Mouse (Mus musculus) MEL (cell line): ENCODE data around the gene Gramd4. TPM values are rescaled to one million over a fixed set of nuclear protein-coding genes. Genes with fewer than 3 reads are reported as not detected.

Source experiments
- DNase-seq: peaks from one replicate; pipeline ENCODE4 v3.0.0; 2011; ENCODE audit warnings: low read depth, low spot score
- H3K27ac ChIP-seq: 2 replicates; pipeline ENCODE4 v1.5.1; 2012; ENCODE audit warnings: low read depth, mild to moderate bottlenecking, control low read depth, low read length, moderate library complexity; ENCODE audit not compliant: control insufficient read depth
- H3K27me3 ChIP-seq, 2 experiments: fragments of 150-350 bp in 1 of 2; sonication (generic) in 1 of 2; 2 replicates each; pipeline ENCODE4 v1.6.1; 2012; ENCODE audit warnings: low read length in 2 of 2, mild to moderate bottlenecking in 2 of 2, improper control_type of control experiment in 1 of 2, moderate library complexity in 1 of 2; ENCODE audit not compliant: insufficient read depth in 2 of 2, control insufficient read depth in 1 of 2
- H3K36me3 ChIP-seq, 2 experiments: 2 replicates each; pipeline ENCODE4 v1.6.1; 2012 to 2014; ENCODE audit warnings: low read length in 2 of 2, improper control_type of control experiment in 1 of 2, inconsistent platforms in 1 of 2, mild to moderate bottlenecking in 1 of 2; ENCODE audit not compliant: insufficient read depth in 2 of 2, control insufficient read depth in 1 of 2
- H3K4me1 ChIP-seq, 2 experiments: fragments of 150-350 bp in 1 of 2; sonication (generic) in 1 of 2; 2 replicates each; pipeline ENCODE4 v1.6.1; 2012; ENCODE audit warnings: low read length in 2 of 2, improper control_type of control experiment in 1 of 2, mild to moderate bottlenecking in 1 of 2; ENCODE audit not compliant: insufficient read depth in 2 of 2, control insufficient read depth in 1 of 2
- H3K4me3 ChIP-seq, 2 experiments: fragments of 150-350 bp in 1 of 2; sonication (generic) in 1 of 2; 2 replicates each; pipeline ENCODE4 v1.5.1; 2012; ENCODE audit warnings: low read depth in 2 of 2, low read length in 2 of 2, mild to moderate bottlenecking in 2 of 2, moderate library complexity in 2 of 2, control low read depth in 1 of 2, improper control_type of control experiment in 1 of 2; ENCODE audit not compliant: control insufficient read depth in 1 of 2, insufficient read depth in 1 of 2
- H3K79me2 ChIP-seq: 2 replicates; pipeline ENCODE4 v1.6.1; 2012; ENCODE audit warnings: mild to moderate bottlenecking, low read length, moderate library complexity; ENCODE audit not compliant: control insufficient read depth, poor library complexity, insufficient read depth
- H3K9ac ChIP-seq: 2 replicates; pipeline ENCODE4 v1.6.1; 2012; ENCODE audit warnings: low read depth, mild to moderate bottlenecking, control low read depth, low read length, moderate library complexity; ENCODE audit not compliant: control insufficient read depth, poor library complexity, severe bottlenecking
- H3K9me3 ChIP-seq: fragments of 150-350 bp; sonication (generic); replicated peaks from 2 replicates; pipeline ENCODE4 v1.6.1; 2012; ENCODE audit warnings: mild to moderate bottlenecking, low read length, improper control_type of control experiment, moderate library complexity; ENCODE audit not compliant: insufficient read depth
- BHLHE40 ChIP-seq: IDR thresholded peaks from 2 replicates; pipeline ENCODE4 v1.6.1; 2012; ENCODE audit warnings: low read depth, mild to moderate bottlenecking, inconsistent platforms, low read length, improper control_type of control experiment, borderline replicate concordance
- CHD2 ChIP-seq: IDR thresholded peaks from 2 replicates; pipeline ENCODE4 v1.6.1; 2011; ENCODE audit warnings: low read length, improper control_type of control experiment
- CTCF ChIP-seq, 3 experiments: IDR thresholded peaks in 2 of 3; conservative IDR thresholded peaks in 1 of 3; 2 replicates each; pipeline ENCODE4 v1.5.1; 2011 to 2012; ENCODE audit warnings: low read length in 3 of 3, low read depth in 2 of 3, mild to moderate bottlenecking in 2 of 3, improper control_type of control experiment in 1 of 3, inconsistent platforms in 1 of 3, mixed read lengths in 1 of 3, moderate library complexity in 1 of 3; ENCODE audit not compliant: control insufficient read depth in 1 of 3, insufficient read depth in 1 of 3, poor library complexity in 1 of 3, severe bottlenecking in 1 of 3
- E2F4 ChIP-seq: IDR thresholded peaks from 2 replicates; pipeline ENCODE4 v1.6.1; 2011; ENCODE audit warnings: low read depth, low read length, improper control_type of control experiment, borderline replicate concordance
- ELF1 ChIP-seq: IDR thresholded peaks from 2 replicates; pipeline ENCODE4 v1.6.1; 2014; ENCODE audit warnings: low read depth, mild to moderate bottlenecking, inconsistent platforms, low read length, improper control_type of control experiment, moderate library complexity
- EP300 ChIP-seq, 2 experiments: IDR thresholded peaks; 2 replicates each; pipeline ENCODE4 v1.6.1; 2011; ENCODE audit warnings: improper control_type of control experiment in 2 of 2, low read length in 2 of 2, low read depth in 1 of 2, mild to moderate bottlenecking in 1 of 2
- ETS1 ChIP-seq: IDR thresholded peaks from 2 replicates; pipeline ENCODE4 v1.6.1; 2012; ENCODE audit warnings: low read depth, mild to moderate bottlenecking, inconsistent platforms, low read length, improper control_type of control experiment, moderate library complexity
- GABPA ChIP-seq: IDR thresholded peaks from 2 replicates; pipeline ENCODE4 v1.6.1; 2012; ENCODE audit warnings: low read depth, mild to moderate bottlenecking, inconsistent platforms, low read length, improper control_type of control experiment, moderate library complexity
- GATA1 ChIP-seq: IDR thresholded peaks from 2 replicates; pipeline ENCODE4 v1.6.1; 2011; ENCODE audit warnings: low read depth, low read length, improper control_type of control experiment
- KAT2A ChIP-seq: conservative IDR thresholded peaks from 2 replicates; pipeline ENCODE4 v1.6.1; 2012; ENCODE audit warnings: low read depth, low read length, improper control_type of control experiment, inconsistent platforms
- MAFK ChIP-seq: IDR thresholded peaks from 2 replicates; pipeline ENCODE4 v1.6.1; 2011; ENCODE audit warnings: low read depth, mild to moderate bottlenecking, low read length, improper control_type of control experiment, borderline replicate concordance
- MAX ChIP-seq: IDR thresholded peaks from 2 replicates; pipeline ENCODE4 v1.6.1; 2011; ENCODE audit warnings: low read length, improper control_type of control experiment
- MAZ ChIP-seq: IDR thresholded peaks from 2 replicates; pipeline ENCODE4 v1.6.1; 2012; ENCODE audit warnings: low read depth, mild to moderate bottlenecking, inconsistent platforms, low read length, improper control_type of control experiment
- MEF2A ChIP-seq: IDR thresholded peaks from 2 replicates; pipeline ENCODE4 v1.6.1; 2014; ENCODE audit warnings: low read depth, mild to moderate bottlenecking, inconsistent platforms, low read length, improper control_type of control experiment; ENCODE audit not compliant: poor library complexity, insufficient replicate concordance, severe bottlenecking; ENCODE audit errors: extremely low read depth
- MXI1 ChIP-seq: IDR thresholded peaks from 2 replicates; pipeline ENCODE4 v1.6.1; 2011; ENCODE audit warnings: mild to moderate bottlenecking, low read depth, low read length, improper control_type of control experiment
- MYB ChIP-seq: IDR thresholded peaks from 2 replicates; pipeline ENCODE4 v1.6.1; 2011; ENCODE audit warnings: mild to moderate bottlenecking, low read depth, low read length, improper control_type of control experiment
- MYC ChIP-seq: IDR thresholded peaks from 2 replicates; pipeline ENCODE4 v1.6.1; 2011; ENCODE audit warnings: low read depth, mild to moderate bottlenecking, low read length, improper control_type of control experiment, moderate library complexity
- NELFE ChIP-seq: IDR thresholded peaks from 2 replicates; pipeline ENCODE4 v1.6.1; 2011; ENCODE audit warnings: low read depth, low read length, improper control_type of control experiment
- POLR2A ChIP-seq, 2 experiments: IDR thresholded peaks; 2 replicates each; pipeline ENCODE4 v1.6.1; 2011 to 2012; ENCODE audit warnings: low read length in 2 of 2, mild to moderate bottlenecking in 2 of 2, control low read depth in 1 of 2, improper control_type of control experiment in 1 of 2, low read depth in 1 of 2, moderate library complexity in 1 of 2; ENCODE audit not compliant: control insufficient read depth in 1 of 2, insufficient read depth in 1 of 2, poor library complexity in 1 of 2
- POLR2AphosphoS5 ChIP-seq: IDR thresholded peaks from 2 replicates; pipeline ENCODE4 v1.6.1; 2012; ENCODE audit warnings: low read depth, borderline replicate concordance, mild to moderate bottlenecking, inconsistent platforms, low read length, moderate library complexity, mixed read lengths
- RAD21 ChIP-seq: IDR thresholded peaks from 2 replicates; pipeline ENCODE4 v1.6.1; 2011; ENCODE audit warnings: mild to moderate bottlenecking, low read depth, low read length, improper control_type of control experiment
- RCOR1 ChIP-seq: IDR thresholded peaks from 2 replicates; pipeline ENCODE4 v1.6.1; 2012; ENCODE audit warnings: low read depth, mild to moderate bottlenecking, inconsistent platforms, low read length, improper control_type of control experiment
- SIN3A ChIP-seq: IDR thresholded peaks from 2 replicates; pipeline ENCODE4 v1.6.1; 2012; ENCODE audit warnings: low read length, improper control_type of control experiment, inconsistent platforms
- TAL1 ChIP-seq: IDR thresholded peaks from 2 replicates; pipeline ENCODE4 v1.6.1; 2012; ENCODE audit warnings: mild to moderate bottlenecking, inconsistent platforms, low read length, moderate library complexity, mixed read lengths
- TBP ChIP-seq: IDR thresholded peaks from 2 replicates; pipeline ENCODE4 v1.8.0; 2011; ENCODE audit warnings: low read depth, low read length, improper control_type of control experiment
- TCF12 ChIP-seq: IDR thresholded peaks from 2 replicates; pipeline ENCODE4 v1.6.1; 2014; ENCODE audit warnings: low read depth, mild to moderate bottlenecking, inconsistent platforms, low read length, improper control_type of control experiment, moderate library complexity
- USF1 ChIP-seq: IDR thresholded peaks from 2 replicates; pipeline ENCODE4 v1.6.1; 2014; ENCODE audit warnings: low read depth, mild to moderate bottlenecking, inconsistent platforms, low read length, improper control_type of control experiment, moderate library complexity
- ZC3H11A ChIP-seq: IDR thresholded peaks from 2 replicates; pipeline ENCODE4 v1.6.1; 2012; ENCODE audit warnings: low read depth, mild to moderate bottlenecking, inconsistent platforms, low read length, improper control_type of control experiment
- ZMIZ1 ChIP-seq: IDR thresholded peaks from 2 replicates; pipeline ENCODE4 v1.6.1; 2012; ENCODE audit warnings: low read depth, mild to moderate bottlenecking, inconsistent platforms, low read length, improper control_type of control experiment, moderate library complexity
- ZNF384 ChIP-seq: IDR thresholded peaks from 2 replicates; pipeline ENCODE4 v1.6.1; 2012; ENCODE audit warnings: low read depth, mild to moderate bottlenecking, inconsistent platforms, low read length, improper control_type of control experiment
- polyA plus RNA-seq, 2 experiments: library from polyadenylated mRNA; stranded (reverse) in 1 of 2; unstranded in 1 of 2; fragments of >175 nt in 1 of 2; fragments of >200 nt in 1 of 2; gene quantifications; 2 replicates each; pipeline versions ENCODE4 v1.2.1 to v1.2.4; 2012; ENCODE audit warnings: low replicate concordance in 2 of 2, low read depth in 1 of 2; ENCODE audit not compliant: insufficient read length in 2 of 2, insufficient read depth in 1 of 2, missing spikeins in 1 of 2
- total RNA-seq: library from RNA; depleted of rRNA; stranded (reverse); fragments of 300-350 nt; gene quantifications from 2 replicates; pipeline ENCODE4 v1.2.3, GENCODE M21; 2012

The Gramd4 gene
- total and polyA plus RNA-seq, 3 experiments, result 35.2 to 43.1 (median 38.0) TPM

GRCm38 (mm10) chr15:86178594-86178993 is 121.1 kb downstream of the Gramd4 start:
- H3K9me3 ChIP-seq, result no peaks in the 10 kb centered on the region
- no peak overlapping the region for H3K27ac ChIP-seq
- peaks cover 0 to 17% of the 10 kb centered on the region in 2 experiments; a peak in 2 of 4 replicates for H3K36me3 ChIP-seq
- TF ChIP-seq GABPA, result no peak
- no peak for TF ChIP-seq TAL1
- TF ChIP-seq MAFK, result 0 out of 2 replicates have a peak, but pooled peaks have one; percentile 14
- no peak for TF ChIP-seq ZC3H11A
- TF ChIP-seq GATA1, result no peak
- H3K27me3 ChIP-seq, result no peaks in the 10 kb centered on the region
- H3K4me3 ChIP-seq, result no peak overlapping the region
- no peak overlapping the region for H3K9ac ChIP-seq
- DNase-seq, result no peak
- peaks cover 11 to 25% of the 10 kb centered on the region in 2 experiments for H3K4me1 ChIP-seq
- H3K79me2 ChIP-seq, result no peaks in the 10 kb centered on the region

DNA sequence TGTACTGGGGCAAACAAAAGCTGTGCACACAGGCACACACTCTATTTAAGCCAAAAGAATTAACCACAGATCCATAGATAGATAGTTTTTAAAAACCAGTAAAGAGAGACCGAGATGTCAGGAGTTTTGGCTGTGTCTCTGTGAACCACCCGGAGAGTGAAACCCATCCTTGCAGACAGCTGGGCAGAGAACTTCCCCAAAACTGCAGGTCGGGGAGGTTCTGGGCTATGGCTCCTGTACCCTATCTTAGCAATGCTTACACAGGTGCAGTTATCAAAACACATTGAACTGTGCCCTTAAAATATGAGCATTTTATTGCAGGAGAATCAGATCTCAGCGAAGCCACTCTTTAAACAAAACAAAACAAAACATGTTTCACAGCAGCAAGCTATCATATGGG is 122.9 kb downstream of the Gramd4 start:
- peaks cover 11 to 32% of the 10 kb centered on the region in 2 experiments for H3K4me1 ChIP-seq
- peaks cover 0 to under 1% of the 10 kb centered on the region in 2 experiments; a peak in 1 of 4 replicates for H3K27me3 ChIP-seq
- no peak overlapping the region for H3K4me3 ChIP-seq
- H3K27ac ChIP-seq, result peak overlapping the region; percentile 20; the same call in 1 of the 2 replicates
- peaks cover 0 to 17% of the 10 kb centered on the region in 2 experiments; a peak in 2 of 4 replicates for H3K36me3 ChIP-seq
- no peak overlapping the region for H3K9ac ChIP-seq
- H3K79me2 ChIP-seq, result peaks cover 2% of the 10 kb centered on the region; the same call in 1 of the 2 replicates
- no peaks in the 10 kb centered on the region for H3K9me3 ChIP-seq
- DNase-seq, result peak; percentile 79
- TF ChIP-seq ELF1 (no peak), POLR2A (IDR thresholded peaks at IDR 0.05; ENCODE audit: control insufficient read depth in 1 of 2, insufficient read depth in 1 of 2, low read depth in 1 of 2, low read length in 2 of 2, poor library complexity in 1 of 2) (no peak), MAFK (no peak), ETS1 (peak; percentile 81), KAT2A (no peak), EP300 (IDR thresholded peaks at IDR 0.05; ENCODE audit: low read depth in 1 of 2, low read length in 2 of 2) (peak; percentile 53 to 69; a peak in 3 of 4 replicates), RCOR1 (peak; percentile 53), GATA1 (peak; percentile 44), ZMIZ1 (no peak), MXI1 (0 out of 2 replicates have a peak, but pooled peaks have one; percentile 41), MAZ (no peak), NELFE (no peak), TBP (0 out of 2 replicates have a peak, but pooled peaks have one; percentile 9), MYC (no peak), MYB (no peak), USF1 (no peak), CHD2 (no peak), SIN3A (no peak; the same call in 1 of the 2 replicates), GABPA (no peak), MAX (peak; percentile 40; the same call in 1 of the 2 replicates), CTCF (IDR thresholded peaks at IDR 0.05 in 2 of 3, conservative IDR thresholded peaks at IDR 0.05 in 1 of 3; ENCODE audit: control insufficient read depth in 1 of 3, insufficient read depth in 1 of 3, low read depth in 2 of 3, low read length in 3 of 3, poor library complexity in 1 of 3, severe bottlenecking in 1 of 3) (no peak), ZNF384 (no peak), MEF2A (no peak), TCF12 (peak; percentile 79), POLR2AphosphoS5 (no peak), RAD21 (no peak), ZC3H11A (peak; percentile 12; the same call in 1 of the 2 replicates), BHLHE40 (no peak; the same call in 1 of the 2 replicates), E2F4 (no peak), TAL1 (0 out of 2 replicates have a peak, but pooled peaks have one; percentile 42)
